Mouse (Mus musculus): ENCODE data around the gene Dock9. TPM values are rescaled to one million over a fixed set of nuclear protein-coding genes. Genes with fewer than 3 reads are reported as not detected.

Gene Dock9
- total and polyA plus RNA-seq, 3 experiments = 3.4 to 21.7 (median 9.3) TPM

GRCm38 (mm10) chr14:121564656-121565055 lies 233.0 kb downstream of the Dock9 start:
- H3K9me3 ChIP-seq (replicated peaks) = no peaks in the 10 kb centered on the region

DNA sequence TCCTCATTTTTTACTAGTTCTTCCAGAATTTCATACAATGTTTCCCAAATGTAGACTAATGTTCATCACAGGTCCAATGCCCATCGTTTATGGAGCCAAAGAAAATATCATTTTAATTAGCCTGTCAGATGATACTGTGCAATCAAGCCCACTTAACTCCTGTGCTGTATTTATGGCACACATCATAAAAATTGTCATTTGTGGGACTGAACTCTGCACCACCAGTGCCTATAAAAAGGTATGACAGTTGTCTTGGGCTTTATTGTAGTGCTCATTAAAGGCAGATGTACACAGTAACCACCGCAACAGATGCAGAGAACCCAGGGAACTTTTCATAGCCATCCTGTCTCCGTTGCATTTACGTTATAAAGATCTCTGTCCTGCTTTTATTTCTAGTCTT lies 233.7 kb downstream of the Dock9 start:
- Histone ChIP-seq H3K9me3 (replicated peaks) (no peaks in the 10 kb centered on the region), H3K4me3 (ENCODE audit: low read depth, low read length) (no peak overlapping the region), H3K36me3 (replicated peaks) (peaks cover 10% of the 10 kb centered on the region), H3K4me1 (ENCODE audit: insufficient read depth, low read depth, low read length) (no peaks in the 10 kb centered on the region), H3K27me3 (ENCODE audit: insufficient read depth, low read length) (no peaks in the 10 kb centered on the region)
- DNase-seq (ENCODE audit: low spot score) (no peak), ATAC-seq (ENCODE audit: extremely low read depth, insufficient number of reproducible peaks, low FRiP score, poor library complexity, severe bottlenecking) (no peak)
- TF ChIP-seq POLR2AphosphoS5 (IDR thresholded peaks at IDR 0.05; ENCODE audit: insufficient replicate concordance, low read depth, low read length) (no peak), GATA1 (IDR thresholded peaks at IDR 0.05; ENCODE audit: borderline replicate concordance, low read length) (no peak), TAL1 (conservative IDR thresholded peaks at IDR 0.05; ENCODE audit: low read depth, low read length) (no peak), CTCF (IDR thresholded peaks at IDR 0.05; ENCODE audit: low read depth, low read length) (no peak), GATA2 (IDR thresholded peaks at IDR 0.05; ENCODE audit: borderline replicate concordance, low read depth, low read length) (no peak)

More at GRCm38 (mm10) chr14:121564656-121565055, 233.0 kb downstream of the Dock9 start:
- no peak for DNase-seq (ENCODE audit: low spot score)
- Histone ChIP-seq H3K36me3 (replicated peaks) (peaks cover 10% of the 10 kb centered on the region), H3K4me3 (ENCODE audit: low read depth, low read length) (no peak overlapping the region), H3K27me3 (ENCODE audit: insufficient read depth, low read length) (no peaks in the 10 kb centered on the region), H3K4me1 (ENCODE audit: insufficient read depth, low read depth, low read length) (no peaks in the 10 kb centered on the region)
- no peak for TF ChIP-seq GATA2 (IDR thresholded peaks at IDR 0.05; ENCODE audit: borderline replicate concordance, low read depth, low read length)
- TF ChIP-seq TAL1 (conservative IDR thresholded peaks at IDR 0.05; ENCODE audit: low read depth, low read length) = no peak
- TF ChIP-seq GATA1 (IDR thresholded peaks at IDR 0.05; ENCODE audit: borderline replicate concordance, low read length) = no peak
- TF ChIP-seq POLR2AphosphoS5 (IDR thresholded peaks at IDR 0.05; ENCODE audit: insufficient replicate concordance, low read depth, low read length) = no peak
- no peak for TF ChIP-seq CTCF (IDR thresholded peaks at IDR 0.05; ENCODE audit: low read depth, low read length)
- ATAC-seq (ENCODE audit: extremely low read depth, insufficient number of reproducible peaks, low FRiP score, poor library complexity, severe bottlenecking) = no peak

DNA sequence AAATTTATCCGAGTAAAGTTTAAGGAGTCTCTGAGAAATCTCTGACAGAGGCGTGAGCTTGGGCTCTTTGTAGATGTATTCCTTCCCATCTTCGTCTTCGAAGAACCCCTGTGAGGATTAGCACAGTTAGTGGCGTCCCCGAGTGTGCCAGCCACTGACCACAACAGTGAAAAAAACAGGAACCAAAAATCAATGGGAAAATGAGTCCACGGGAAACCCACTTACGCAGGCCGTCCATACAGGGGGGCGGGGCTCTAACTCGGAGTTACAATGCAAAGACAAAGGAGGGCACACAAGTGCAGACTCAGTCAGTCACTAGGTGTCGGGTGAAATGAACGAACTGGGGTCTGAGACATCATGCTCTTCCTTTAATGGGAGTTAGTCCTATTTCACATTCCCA lies 238.6 kb downstream of the Dock9 start:
- Histone ChIP-seq H3K4me1 (ENCODE audit: insufficient read depth, low read depth, low read length) (no peaks in the 10 kb centered on the region), H3K36me3 (replicated peaks) (peaks cover 19% of the 10 kb centered on the region), H3K9me3 (replicated peaks) (no peaks in the 10 kb centered on the region), H3K27me3 (ENCODE audit: insufficient read depth, low read length) (no peaks in the 10 kb centered on the region), H3K4me3 (ENCODE audit: low read depth, low read length) (no peak overlapping the region)
- ATAC-seq (ENCODE audit: extremely low read depth, insufficient number of reproducible peaks, low FRiP score, poor library complexity, severe bottlenecking) = no peak
- TF ChIP-seq POLR2AphosphoS5 (IDR thresholded peaks at IDR 0.05; ENCODE audit: insufficient replicate concordance, low read depth, low read length) (no peak), TAL1 (conservative IDR thresholded peaks at IDR 0.05; ENCODE audit: low read depth, low read length) (no peak), GATA2 (IDR thresholded peaks at IDR 0.05; ENCODE audit: borderline replicate concordance, low read depth, low read length) (no peak)
- DNase-seq (ENCODE audit: low spot score) = no peak

GRCm38 (mm10) chr14:121556401-121557315 lies 241.0 kb downstream of the Dock9 start:
- no peaks in the 10 kb centered on the region for H3K9me3 ChIP-seq (replicated peaks)
- H3K36me3 ChIP-seq (replicated peaks) = peaks cover 22% of the 10 kb centered on the region
- no peak for ATAC-seq (ENCODE audit: extremely low read depth, insufficient number of reproducible peaks, low FRiP score, poor library complexity, severe bottlenecking)
- H3K4me1 ChIP-seq (ENCODE audit: insufficient read depth, low read depth, low read length) = no peaks in the 10 kb centered on the region
- no peaks in the 10 kb centered on the region for H3K27me3 ChIP-seq (ENCODE audit: insufficient read depth, low read length)
- TF ChIP-seq CTCF (IDR thresholded peaks at IDR 0.05; ENCODE audit: low read depth, low read length) (no peak), TAL1 (conservative IDR thresholded peaks at IDR 0.05; ENCODE audit: low read depth, low read length) (no peak), POLR2AphosphoS5 (IDR thresholded peaks at IDR 0.05; ENCODE audit: insufficient replicate concordance, low read depth, low read length) (no peak), GATA1 (IDR thresholded peaks at IDR 0.05; ENCODE audit: borderline replicate concordance, low read length) (no peak)
- no peak overlapping the region for H3K4me3 ChIP-seq (ENCODE audit: low read depth, low read length)
- no peak for DNase-seq (ENCODE audit: low spot score)

DNA sequence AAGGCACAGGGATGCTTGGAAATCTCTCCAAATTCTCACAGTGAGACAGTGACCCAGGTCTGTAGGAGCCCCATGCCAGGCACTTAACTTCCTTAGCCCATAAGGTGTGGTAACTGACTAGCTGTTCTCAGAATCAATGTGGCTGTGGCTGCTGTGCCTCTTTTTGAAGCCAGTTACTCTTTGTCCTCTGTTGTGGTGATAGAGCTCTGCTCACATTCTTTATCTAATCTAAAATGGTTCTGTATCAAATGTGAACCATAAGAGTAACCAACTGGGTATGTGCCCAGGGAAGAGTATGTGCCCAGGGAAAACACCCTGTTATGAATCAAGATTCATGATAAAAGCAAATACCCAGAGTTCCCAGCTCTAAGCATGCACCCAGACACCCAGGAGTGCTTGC lies 243.9 kb downstream of the Dock9 start:
- no peak for ATAC-seq (ENCODE audit: extremely low read depth, insufficient number of reproducible peaks, low FRiP score, poor library complexity, severe bottlenecking)
- H3K4me1 ChIP-seq (ENCODE audit: insufficient read depth, low read depth, low read length) = no peaks in the 10 kb centered on the region
- peaks cover 22% of the 10 kb centered on the region for H3K36me3 ChIP-seq (replicated peaks)
- H3K27me3 ChIP-seq (ENCODE audit: insufficient read depth, low read length) = no peaks in the 10 kb centered on the region
- no peak for TF ChIP-seq POLR2AphosphoS5 (IDR thresholded peaks at IDR 0.05; ENCODE audit: insufficient replicate concordance, low read depth, low read length)
- TF ChIP-seq CTCF (IDR thresholded peaks at IDR 0.05; ENCODE audit: low read depth, low read length) = no peak
- no peak for TF ChIP-seq GATA1 (IDR thresholded peaks at IDR 0.05; ENCODE audit: borderline replicate concordance, low read length)
- TF ChIP-seq GATA2 (IDR thresholded peaks at IDR 0.05; ENCODE audit: borderline replicate concordance, low read depth, low read length) = no peak
- no peak for TF ChIP-seq TAL1 (conservative IDR thresholded peaks at IDR 0.05; ENCODE audit: low read depth, low read length)
- no peaks in the 10 kb centered on the region for H3K9me3 ChIP-seq (replicated peaks)
- H3K4me3 ChIP-seq (ENCODE audit: low read depth, low read length) = no peak overlapping the region
- DNase-seq (ENCODE audit: low spot score) = no peak

DNA sequence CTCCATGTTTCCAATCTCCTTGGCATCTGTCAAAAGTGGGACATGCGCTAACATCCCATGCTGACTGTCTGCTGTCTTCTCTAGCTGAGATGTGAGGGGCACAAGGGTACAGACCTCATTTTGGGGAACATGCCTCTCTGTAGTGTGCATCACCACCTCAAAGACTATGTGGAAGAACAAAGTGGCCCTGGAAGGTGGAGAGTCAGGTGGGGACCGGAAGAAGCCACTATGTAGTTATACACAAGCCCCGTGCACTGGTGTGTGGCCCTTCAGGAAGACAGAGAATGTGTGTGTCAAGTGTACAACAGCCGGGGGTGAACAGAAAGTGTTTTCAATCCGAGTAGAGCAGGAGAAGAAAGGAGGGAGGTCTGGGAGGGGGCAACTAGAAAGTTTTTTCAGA lies 245.1 kb downstream of the Dock9 start:
- Histone ChIP-seq H3K27me3 (ENCODE audit: insufficient read depth, low read length) (no peaks in the 10 kb centered on the region), H3K36me3 (replicated peaks) (peaks cover 22% of the 10 kb centered on the region), H3K4me3 (ENCODE audit: low read depth, low read length) (no peak overlapping the region), H3K9me3 (replicated peaks) (no peaks in the 10 kb centered on the region), H3K4me1 (ENCODE audit: insufficient read depth, low read depth, low read length) (no peaks in the 10 kb centered on the region)
- ATAC-seq (ENCODE audit: extremely low read depth, insufficient number of reproducible peaks, low FRiP score, poor library complexity, severe bottlenecking) (no peak), DNase-seq (ENCODE audit: low spot score) (no peak)
- TF ChIP-seq POLR2AphosphoS5 (IDR thresholded peaks at IDR 0.05; ENCODE audit: insufficient replicate concordance, low read depth, low read length) (no peak), GATA1 (IDR thresholded peaks at IDR 0.05; ENCODE audit: borderline replicate concordance, low read length) (no peak), GATA2 (IDR thresholded peaks at IDR 0.05; ENCODE audit: borderline replicate concordance, low read depth, low read length) (no peak), CTCF (IDR thresholded peaks at IDR 0.05; ENCODE audit: low read depth, low read length) (no peak), TAL1 (conservative IDR thresholded peaks at IDR 0.05; ENCODE audit: low read depth, low read length) (no peak)

All from G1E (cell line).